Mouse (Mus musculus): Measurements from ENCODE around the gene Det1. TPM values are rescaled to one million over a fixed set of nuclear protein-coding genes. Genes with fewer than 3 reads are reported as not detected.

The Det1 gene
- 14.0 and 14.1 TPM in 2 replicates for polyA plus RNA-seq (2015; fragmentation: Nextera tagmentation; extraction: Ambion mirVana)

GRCm38 (mm10) chr7:78846737-78847434, at the start of gene Det1:
Gene Det1 (minus strand): TSS chr7:78847263.
- peak; percentile 94 for ATAC-seq
- Histone ChIP-seq H3K27me3 (ENCODE audit: control insufficient read depth, insufficient read depth, low read depth, low read length) (no peaks in the 10 kb centered on the region), H3K4me3 (ENCODE audit: low read depth, low read length) (peak within 1 kb of the TSS; percentile 86), H3K9me3 (replicated peaks; ENCODE audit: control insufficient read depth, low read length, poor library complexity, severe bottlenecking) (no peaks in the 10 kb centered on the region), H3K4me2 (ENCODE audit: low read length) (peak within 1 kb of the TSS; percentile 74), H3K27ac (ENCODE audit: low read length) (peak within 1 kb of the TSS; percentile 88), H3K4me1 (ENCODE audit: control insufficient read depth, insufficient read depth, low read length) (peaks cover 12% of the 10 kb centered on the region), H3K9ac (ENCODE audit: low read depth, low read length) (peak within 1 kb of the TSS; percentile 95), H3K36me3 (ENCODE audit: control insufficient read depth, insufficient read depth, low read length) (peaks cover 10% of the 10 kb centered on the region)
- under 1% methylated on average over 43 of the region's 54 CpGs for WGBS

- under 1% methylated on average over 53 of the region's 53 CpGs for WGBS
- peak; percentile 97 for ATAC-seq
These were observed 48.7 kb upstream of the Det1 start, which contains the start of gene Aen for GRCm38 (mm10) chr7:78895653-78896333. Gene Aen (plus strand): TSS chr7:78895854.

GRCm38 (mm10) chr7:78895021-78895652, 48.1 kb upstream of the Det1 start:
- peak overlapping the region; percentile 63; the same call in 1 of the 2 replicates for H3K27ac ChIP-seq (ENCODE audit: low read length)
- WGBS: 52% methylated on average over 13 of the region's 13 CpGs

More at GRCm38 (mm10) chr7:78895653-78896333, 48.7 kb upstream of the Det1 start, which contains the start of gene Aen:
- Histone ChIP-seq H3K9me3 (replicated peaks; ENCODE audit: control insufficient read depth, low read length, poor library complexity, severe bottlenecking) (no peaks in the 10 kb centered on the region), H3K27me3 (ENCODE audit: control insufficient read depth, insufficient read depth, low read depth, low read length) (no peaks in the 10 kb centered on the region), H3K27ac (ENCODE audit: low read length) (peak within 1 kb of the TSS; percentile 63; the same call in 1 of the 2 replicates), H3K4me1 (ENCODE audit: control insufficient read depth, insufficient read depth, low read length) (peaks cover 18% of the 10 kb centered on the region), H3K36me3 (ENCODE audit: control insufficient read depth, insufficient read depth, low read length) (no peaks in the 10 kb centered on the region), H3K4me3 (ENCODE audit: low read depth, low read length) (peak within 1 kb of the TSS; percentile 99), H3K9ac (ENCODE audit: low read depth, low read length) (peak within 1 kb of the TSS; percentile 80), H3K4me2 (ENCODE audit: low read length) (peak within 1 kb of the TSS; percentile 70)

GRCm38 (mm10) chr7:78893917-78894316, 46.9 kb upstream of the Det1 start:
- Histone ChIP-seq H3K9ac (ENCODE audit: low read depth, low read length) (no peak overlapping the region), H3K9me3 (replicated peaks; ENCODE audit: control insufficient read depth, low read length, poor library complexity, severe bottlenecking) (no peaks in the 10 kb centered on the region), H3K27ac (ENCODE audit: low read length) (no peak overlapping the region), H3K36me3 (ENCODE audit: control insufficient read depth, insufficient read depth, low read length) (no peaks in the 10 kb centered on the region), H3K4me3 (ENCODE audit: low read depth, low read length) (no peak overlapping the region), H3K4me2 (ENCODE audit: low read length) (no peak overlapping the region), H3K27me3 (ENCODE audit: control insufficient read depth, insufficient read depth, low read depth, low read length) (no peaks in the 10 kb centered on the region), H3K4me1 (ENCODE audit: control insufficient read depth, insufficient read depth, low read length) (peaks cover 20% of the 10 kb centered on the region)
- WGBS: 89% methylated on average over 10 of the region's 10 CpGs
- no peak for ATAC-seq

More at GRCm38 (mm10) chr7:78895021-78895652, 48.1 kb upstream of the Det1 start:
- peaks cover 20% of the 10 kb centered on the region for H3K4me1 ChIP-seq (ENCODE audit: control insufficient read depth, insufficient read depth, low read length)
- no peak for ATAC-seq
- H3K9ac ChIP-seq (ENCODE audit: low read depth, low read length): peak overlapping the region; percentile 80
- peak overlapping the region; percentile 99 for H3K4me3 ChIP-seq (ENCODE audit: low read depth, low read length)
- no peaks in the 10 kb centered on the region for H3K9me3 ChIP-seq (replicated peaks; ENCODE audit: control insufficient read depth, low read length, poor library complexity, severe bottlenecking)
- no peaks in the 10 kb centered on the region for H3K36me3 ChIP-seq (ENCODE audit: control insufficient read depth, insufficient read depth, low read length)
- H3K4me2 ChIP-seq (ENCODE audit: low read length): peak overlapping the region; percentile 70
- H3K27me3 ChIP-seq (ENCODE audit: control insufficient read depth, insufficient read depth, low read depth, low read length): no peaks in the 10 kb centered on the region

- Histone ChIP-seq H3K27ac (ENCODE audit: low read length) (no peak overlapping the region), H3K4me2 (ENCODE audit: low read length) (no peak overlapping the region), H3K9ac (ENCODE audit: low read depth, low read length) (no peak overlapping the region), H3K27me3 (ENCODE audit: control insufficient read depth, insufficient read depth, low read depth, low read length) (no peaks in the 10 kb centered on the region), H3K4me3 (ENCODE audit: low read depth, low read length) (no peak overlapping the region), H3K9me3 (replicated peaks; ENCODE audit: control insufficient read depth, low read length, poor library complexity, severe bottlenecking) (no peaks in the 10 kb centered on the region), H3K4me1 (ENCODE audit: control insufficient read depth, insufficient read depth, low read length) (peaks cover 31% of the 10 kb centered on the region), H3K36me3 (ENCODE audit: control insufficient read depth, insufficient read depth, low read length) (no peaks in the 10 kb centered on the region)
- no peak for ATAC-seq
- 2% methylated on average over 16 of the region's 16 CpGs for WGBS
These were observed 43.6 kb upstream of the Det1 start for GRCm38 (mm10) chr7:78890641-78891040.

- Histone ChIP-seq H3K4me3 (ENCODE audit: low read depth, low read length) (peak overlapping the region; percentile 22), H3K4me2 (ENCODE audit: low read length) (peak overlapping the region; percentile 61), H3K4me1 (ENCODE audit: control insufficient read depth, insufficient read depth, low read length) (peaks cover 38% of the 10 kb centered on the region), H3K9ac (ENCODE audit: low read depth, low read length) (peak overlapping the region; percentile 47; the same call in 1 of the 2 replicates), H3K9me3 (replicated peaks; ENCODE audit: control insufficient read depth, low read length, poor library complexity, severe bottlenecking) (no peaks in the 10 kb centered on the region), H3K27ac (ENCODE audit: low read length) (peak overlapping the region; percentile 67), H3K27me3 (ENCODE audit: control insufficient read depth, insufficient read depth, low read depth, low read length) (no peaks in the 10 kb centered on the region), H3K36me3 (ENCODE audit: control insufficient read depth, insufficient read depth, low read length) (no peaks in the 10 kb centered on the region)
- 27% methylated on average over 9 of the region's 9 CpGs for WGBS
- ATAC-seq: no peak
These were observed 40.4 kb upstream of the Det1 start for GRCm38 (mm10) chr7:78887431-78887842.

GRCm38 (mm10) chr7:78886496-78886895, 39.4 kb upstream of the Det1 start:
- H3K27me3 ChIP-seq (ENCODE audit: control insufficient read depth, insufficient read depth, low read depth, low read length): no peaks in the 10 kb centered on the region

GRCm38 (mm10) chr7:78885404-78885803, 38.3 kb upstream of the Det1 start:
- Histone ChIP-seq H3K36me3 (ENCODE audit: control insufficient read depth, insufficient read depth, low read length) (no peaks in the 10 kb centered on the region), H3K27me3 (ENCODE audit: control insufficient read depth, insufficient read depth, low read depth, low read length) (no peaks in the 10 kb centered on the region), H3K9ac (ENCODE audit: low read depth, low read length) (no peak overlapping the region), H3K9me3 (replicated peaks; ENCODE audit: control insufficient read depth, low read length, poor library complexity, severe bottlenecking) (no peaks in the 10 kb centered on the region), H3K4me1 (ENCODE audit: control insufficient read depth, insufficient read depth, low read length) (peaks cover 46% of the 10 kb centered on the region), H3K27ac (ENCODE audit: low read length) (peak overlapping the region; percentile 67), H3K4me2 (ENCODE audit: low read length) (peak overlapping the region; percentile 61), H3K4me3 (ENCODE audit: low read depth, low read length) (peak overlapping the region; percentile 22)
- 66% methylated on average over 5 of the region's 5 CpGs for WGBS
- ATAC-seq: no peak

More at GRCm38 (mm10) chr7:78886496-78886895, 39.4 kb upstream of the Det1 start:
- H3K4me1 ChIP-seq (ENCODE audit: control insufficient read depth, insufficient read depth, low read length): peaks cover 42% of the 10 kb centered on the region
- peak overlapping the region; percentile 22 for H3K4me3 ChIP-seq (ENCODE audit: low read depth, low read length)
- no peak for ATAC-seq
- peak overlapping the region; percentile 61 for H3K4me2 ChIP-seq (ENCODE audit: low read length)
- H3K9me3 ChIP-seq (replicated peaks; ENCODE audit: control insufficient read depth, low read length, poor library complexity, severe bottlenecking): no peaks in the 10 kb centered on the region
- no peaks in the 10 kb centered on the region for H3K36me3 ChIP-seq (ENCODE audit: control insufficient read depth, insufficient read depth, low read length)
- WGBS: 19% methylated on average over 4 of the region's 4 CpGs
- peak overlapping the region; percentile 67 for H3K27ac ChIP-seq (ENCODE audit: low read length)
- H3K9ac ChIP-seq (ENCODE audit: low read depth, low read length): 0 out of 2 replicates have a peak overlapping the region, but pooled peaks have one; percentile 4

All from midbrain, embryonic 16.5 days (tissue).